Comparison of ENCODE assay signal across 8 mouse cellular contexts in the genomic region with DNA sequence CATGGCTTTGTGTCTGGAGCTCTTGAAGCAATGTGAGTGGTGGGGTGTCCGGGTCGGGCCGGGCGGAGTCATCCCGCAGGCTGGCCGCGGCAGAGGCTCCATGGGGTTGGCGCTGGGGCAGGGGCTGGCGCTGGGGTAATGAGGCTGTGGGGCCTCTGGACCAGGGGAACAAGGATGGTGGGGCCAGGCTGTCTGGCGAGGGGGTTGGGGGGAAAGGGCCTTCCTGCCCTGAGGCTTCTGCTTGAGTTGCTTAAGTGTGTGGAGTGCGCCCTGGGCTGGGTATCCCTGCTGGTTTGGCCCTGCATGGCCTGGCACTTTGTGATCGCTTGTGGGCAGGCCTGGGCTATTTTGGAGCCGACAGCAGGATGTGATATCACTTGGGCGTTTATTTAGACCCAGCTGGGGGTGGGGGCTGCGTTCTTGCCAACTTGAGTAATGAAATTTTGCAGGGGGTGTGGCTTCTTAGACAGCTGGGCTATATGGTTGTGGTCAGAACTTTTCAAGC. TPM values are rescaled to one million over a fixed set of nuclear protein-coding genes. Genes with fewer than 3 reads are reported as not detected.
DNase-seq lines count a peak whose midpoint lies in the region; ATAC-seq and TF ChIP-seq lines count a peak whose summit lies in the region.

No protein-coding gene starts in this region.

- under 1% methylated on average over 15 of the region's 15 CpGs for WGBS in embryonic facial prominence, embryonic 10.5 days
- 3% methylated on average over 15 of the region's 15 CpGs for WGBS in liver, embryonic 12.5 days (ENCODE audit: insufficient replicate concordance)

- H3K27ac ChIP-seq in embryonic facial prominence, embryonic 10.5 days (replicated peaks) = peak overlapping the region; percentile 98
- H3K27ac ChIP-seq in liver, embryonic 12.5 days = peak overlapping the region; percentile 72

- peak overlapping the region; percentile 85 for H3K9ac ChIP-seq in liver, embryonic 12.5 days

- peak; percentile 97 for TF ChIP-seq POLR2A in myocyte (IDR thresholded peaks at IDR 0.05; ENCODE audit: insufficient read length, low read depth)

- H3K4me3 ChIP-seq in embryonic facial prominence, embryonic 10.5 days = peak overlapping the region; percentile 93
- peak overlapping the region; percentile 80 for H3K4me3 ChIP-seq in liver, embryonic 12.5 days
- H3K4me3 ChIP-seq in myocyte = peak overlapping the region; percentile 100

- peaks cover 57% of the 10 kb centered on the region for H3K79me2 ChIP-seq in myocyte (ENCODE audit: control insufficient read depth, insufficient read depth)

- peaks cover 80% of the 10 kb centered on the region for H3K4me1 ChIP-seq in embryonic facial prominence, embryonic 10.5 days
- peaks cover 77% of the 10 kb centered on the region for H3K4me1 ChIP-seq in liver, embryonic 12.5 days

- peak overlapping the region; percentile 97 for H3ac ChIP-seq in myocyte (ENCODE audit: control insufficient read depth, insufficient read length)

- H3K36me3 ChIP-seq in embryonic facial prominence, embryonic 10.5 days (replicated peaks) = no peaks in the 10 kb centered on the region
- H3K36me3 ChIP-seq in liver, embryonic 12.5 days = no peaks in the 10 kb centered on the region
- H3K36me3 ChIP-seq in myocyte (ENCODE audit: control insufficient read depth, insufficient read depth) = no peaks in the 10 kb centered on the region

- peak overlapping the region; percentile 96 for H3K4me2 ChIP-seq in liver, embryonic 12.5 days
- peak overlapping the region; percentile 87 for H3K4me2 ChIP-seq in myocyte (ENCODE audit: low read depth)

- H3K9me3 ChIP-seq in embryonic facial prominence, embryonic 10.5 days = no peaks in the 10 kb centered on the region
- no peaks in the 10 kb centered on the region for H3K9me3 ChIP-seq in liver, embryonic 12.5 days (replicated peaks)

- DNase-seq in urinary bladder, adult 18-20 months (ENCODE audit: low spot score in 2 of 2) = peak; percentile 45 to 62
- no peak for DNase-seq in urinary bladder, postnatal 10 days (ENCODE audit: low spot score)
- DNase-seq in embryonic facial prominence, embryonic 10.5 days (ENCODE audit: low spot score) = peak; percentile 67
- peak; percentile 87 to 91 for DNase-seq in heart, adult 18-20 months
- DNase-seq in kidney, adult 11 months = peak; percentile 69
- peak; percentile 10 for DNase-seq in thymus, postnatal 25 days

- H3K27me3 ChIP-seq in embryonic facial prominence, embryonic 10.5 days (replicated peaks; ENCODE audit: low read depth, poor library complexity, severe bottlenecking) = no peaks in the 10 kb centered on the region
- H3K27me3 ChIP-seq in liver, embryonic 12.5 days (replicated peaks) = peaks cover 11% of the 10 kb centered on the region
- no peaks in the 10 kb centered on the region for H3K27me3 ChIP-seq in myocyte (ENCODE audit: control insufficient read depth, insufficient read depth, insufficient read length)

- no peak for ATAC-seq in liver, embryonic 12.5 days

TF ChIP-seq in myocyte, 11 proteins besides CTCF, POLR2A, EP300 and RAD21:
- TF ChIP-seq TCF12 (IDR thresholded peaks at IDR 0.05; ENCODE audit: insufficient read depth, poor library complexity, severe bottlenecking) = peak; percentile 79
- TF ChIP-seq POLR2AphosphoS2 (IDR thresholded peaks at IDR 0.05; ENCODE audit: insufficient read length, low read depth) = peak; percentile 99
- TF ChIP-seq MYOD1 (IDR thresholded peaks at IDR 0.05; ENCODE audit: control insufficient read depth in 1 of 3, insufficient read length in 2 of 3, low read depth in 2 of 3) = peak in 1 of 3 experiments; percentile 47
- TF ChIP-seq MYOG (IDR thresholded peaks at IDR 0.05; ENCODE audit: control insufficient read depth in 1 of 3, insufficient read depth in 1 of 3, insufficient read length in 2 of 3, low read depth in 2 of 3) = peak in 2 of 3 experiments; percentile 67 to 75
- TF ChIP-seq CEBPB (IDR thresholded peaks at IDR 0.05; ENCODE audit: insufficient read depth, poor library complexity, severe bottlenecking) = 0 out of 2 replicates have a peak, but pooled peaks have one; percentile 15
- TF ChIP-seq SRF (IDR thresholded peaks at IDR 0.05; ENCODE audit: control insufficient read depth, insufficient read length, low read depth) = no peak
- no peak for TF ChIP-seq TCF3 (IDR thresholded peaks at IDR 0.05; ENCODE audit: insufficient read length, low read depth)

RNA-seq across cellular contexts. Expression of gene Myl9, which starts 53.1 kb away (rescaled TPM):
- 82.9 and 91.7 TPM in 2 replicates for polyA plus RNA-seq in embryonic facial prominence, embryonic 10.5 days (2016; fragmentation: Nextera tagmentation; extraction: Ambion mirVana)
- 10 to 100 TPM; 70.9 to 74.6 TPM for total RNA-seq in heart, adult 18-20 months (2021)
- 70.5 and 76.1 TPM in 2 replicates for polyA plus RNA-seq in liver, embryonic 12.5 days (2016; fragmentation: Nextera tagmentation; extraction: Ambion mirVana)
- 442 TPM for polyA plus RNA-seq in myocyte (2012; fragmentation: generic; extraction: Trizol)
